Mouse (Mus musculus) MEL (cell line): Measurements from ENCODE around the gene Rab3a. TPM values are rescaled to one million over a fixed set of nuclear protein-coding genes. Genes with fewer than 3 reads are reported as not detected.

ENCODE experiments used
- DNase-seq: peaks from one replicate; pipeline ENCODE4 v3.0.0; 2011; ENCODE audit warnings: low read depth, low spot score
- H3K27ac ChIP-seq: 2 replicates; pipeline ENCODE4 v1.5.1; 2012; ENCODE audit warnings: low read depth, mild to moderate bottlenecking, control low read depth, low read length, moderate library complexity; ENCODE audit not compliant: control insufficient read depth
- H3K27me3 ChIP-seq, 2 experiments: fragments of 150-350 bp in 1 of 2; sonication (generic) in 1 of 2; 2 replicates each; pipeline ENCODE4 v1.6.1; 2012; ENCODE audit warnings: low read length in 2 of 2, mild to moderate bottlenecking in 2 of 2, improper control_type of control experiment in 1 of 2, moderate library complexity in 1 of 2; ENCODE audit not compliant: insufficient read depth in 2 of 2, control insufficient read depth in 1 of 2
- H3K36me3 ChIP-seq, 2 experiments: 2 replicates each; pipeline ENCODE4 v1.6.1; 2012 to 2014; ENCODE audit warnings: low read length in 2 of 2, improper control_type of control experiment in 1 of 2, inconsistent platforms in 1 of 2, mild to moderate bottlenecking in 1 of 2; ENCODE audit not compliant: insufficient read depth in 2 of 2, control insufficient read depth in 1 of 2
- H3K4me1 ChIP-seq, 2 experiments: fragments of 150-350 bp in 1 of 2; sonication (generic) in 1 of 2; 2 replicates each; pipeline ENCODE4 v1.6.1; 2012; ENCODE audit warnings: low read length in 2 of 2, improper control_type of control experiment in 1 of 2, mild to moderate bottlenecking in 1 of 2; ENCODE audit not compliant: insufficient read depth in 2 of 2, control insufficient read depth in 1 of 2
- H3K4me3 ChIP-seq, 2 experiments: fragments of 150-350 bp in 1 of 2; sonication (generic) in 1 of 2; 2 replicates each; pipeline ENCODE4 v1.5.1; 2012; ENCODE audit warnings: low read depth in 2 of 2, low read length in 2 of 2, mild to moderate bottlenecking in 2 of 2, moderate library complexity in 2 of 2, control low read depth in 1 of 2, improper control_type of control experiment in 1 of 2; ENCODE audit not compliant: control insufficient read depth in 1 of 2, insufficient read depth in 1 of 2
- H3K79me2 ChIP-seq: 2 replicates; pipeline ENCODE4 v1.6.1; 2012; ENCODE audit warnings: mild to moderate bottlenecking, low read length, moderate library complexity; ENCODE audit not compliant: control insufficient read depth, poor library complexity, insufficient read depth
- H3K9ac ChIP-seq: 2 replicates; pipeline ENCODE4 v1.6.1; 2012; ENCODE audit warnings: low read depth, mild to moderate bottlenecking, control low read depth, low read length, moderate library complexity; ENCODE audit not compliant: control insufficient read depth, poor library complexity, severe bottlenecking
- H3K9me3 ChIP-seq: fragments of 150-350 bp; sonication (generic); replicated peaks from 2 replicates; pipeline ENCODE4 v1.6.1; 2012; ENCODE audit warnings: mild to moderate bottlenecking, low read length, improper control_type of control experiment, moderate library complexity; ENCODE audit not compliant: insufficient read depth
- BHLHE40 ChIP-seq: IDR thresholded peaks from 2 replicates; pipeline ENCODE4 v1.6.1; 2012; ENCODE audit warnings: low read depth, mild to moderate bottlenecking, inconsistent platforms, low read length, improper control_type of control experiment, borderline replicate concordance
- CTCF ChIP-seq, 3 experiments: IDR thresholded peaks in 2 of 3; conservative IDR thresholded peaks in 1 of 3; 2 replicates each; pipeline ENCODE4 v1.5.1; 2011 to 2012; ENCODE audit warnings: low read length in 3 of 3, low read depth in 2 of 3, mild to moderate bottlenecking in 2 of 3, improper control_type of control experiment in 1 of 3, inconsistent platforms in 1 of 3, mixed read lengths in 1 of 3, moderate library complexity in 1 of 3; ENCODE audit not compliant: control insufficient read depth in 1 of 3, insufficient read depth in 1 of 3, poor library complexity in 1 of 3, severe bottlenecking in 1 of 3
- EP300 ChIP-seq, 2 experiments: IDR thresholded peaks; 2 replicates each; pipeline ENCODE4 v1.6.1; 2011; ENCODE audit warnings: improper control_type of control experiment in 2 of 2, low read length in 2 of 2, low read depth in 1 of 2, mild to moderate bottlenecking in 1 of 2
- ETS1 ChIP-seq: IDR thresholded peaks from 2 replicates; pipeline ENCODE4 v1.6.1; 2012; ENCODE audit warnings: low read depth, mild to moderate bottlenecking, inconsistent platforms, low read length, improper control_type of control experiment, moderate library complexity
- GATA1 ChIP-seq: IDR thresholded peaks from 2 replicates; pipeline ENCODE4 v1.6.1; 2011; ENCODE audit warnings: low read depth, low read length, improper control_type of control experiment
- HCFC1 ChIP-seq: IDR thresholded peaks from 2 replicates; pipeline ENCODE4 v1.6.1; 2012; ENCODE audit warnings: low read depth, mild to moderate bottlenecking, inconsistent platforms, low read length, improper control_type of control experiment, moderate library complexity
- KAT2A ChIP-seq: conservative IDR thresholded peaks from 2 replicates; pipeline ENCODE4 v1.6.1; 2012; ENCODE audit warnings: low read depth, low read length, improper control_type of control experiment, inconsistent platforms
- MAFK ChIP-seq: IDR thresholded peaks from 2 replicates; pipeline ENCODE4 v1.6.1; 2011; ENCODE audit warnings: low read depth, mild to moderate bottlenecking, low read length, improper control_type of control experiment, borderline replicate concordance
- MAX ChIP-seq: IDR thresholded peaks from 2 replicates; pipeline ENCODE4 v1.6.1; 2011; ENCODE audit warnings: low read length, improper control_type of control experiment
- MAZ ChIP-seq: IDR thresholded peaks from 2 replicates; pipeline ENCODE4 v1.6.1; 2012; ENCODE audit warnings: low read depth, mild to moderate bottlenecking, inconsistent platforms, low read length, improper control_type of control experiment
- MEF2A ChIP-seq: IDR thresholded peaks from 2 replicates; pipeline ENCODE4 v1.6.1; 2014; ENCODE audit warnings: low read depth, mild to moderate bottlenecking, inconsistent platforms, low read length, improper control_type of control experiment; ENCODE audit not compliant: poor library complexity, insufficient replicate concordance, severe bottlenecking; ENCODE audit errors: extremely low read depth
- MXI1 ChIP-seq: IDR thresholded peaks from 2 replicates; pipeline ENCODE4 v1.6.1; 2011; ENCODE audit warnings: mild to moderate bottlenecking, low read depth, low read length, improper control_type of control experiment
- NRF1 ChIP-seq: IDR thresholded peaks from 2 replicates; pipeline ENCODE4 v1.6.1; 2014; ENCODE audit warnings: low read depth, mild to moderate bottlenecking, inconsistent platforms, low read length, improper control_type of control experiment, moderate library complexity; ENCODE audit not compliant: poor library complexity, insufficient read depth, severe bottlenecking
- POLR2AphosphoS2 ChIP-seq: IDR thresholded peaks from 2 replicates; pipeline ENCODE4 v1.6.1; 2011; ENCODE audit warnings: low read length, improper control_type of control experiment
- RAD21 ChIP-seq: IDR thresholded peaks from 2 replicates; pipeline ENCODE4 v1.6.1; 2011; ENCODE audit warnings: mild to moderate bottlenecking, low read depth, low read length, improper control_type of control experiment
- TBP ChIP-seq: IDR thresholded peaks from 2 replicates; pipeline ENCODE4 v1.8.0; 2011; ENCODE audit warnings: low read depth, low read length, improper control_type of control experiment
- TCF12 ChIP-seq: IDR thresholded peaks from 2 replicates; pipeline ENCODE4 v1.6.1; 2014; ENCODE audit warnings: low read depth, mild to moderate bottlenecking, inconsistent platforms, low read length, improper control_type of control experiment, moderate library complexity
- UBTF ChIP-seq: IDR thresholded peaks from 2 replicates; pipeline ENCODE4 v1.6.1; 2012; ENCODE audit warnings: low read depth, mild to moderate bottlenecking, inconsistent platforms, low read length, improper control_type of control experiment, moderate library complexity, borderline replicate concordance; ENCODE audit not compliant: insufficient read depth
- USF1 ChIP-seq: IDR thresholded peaks from 2 replicates; pipeline ENCODE4 v1.6.1; 2014; ENCODE audit warnings: low read depth, mild to moderate bottlenecking, inconsistent platforms, low read length, improper control_type of control experiment, moderate library complexity
- USF2 ChIP-seq, 2 experiments: IDR thresholded peaks; 2 replicates each; pipeline ENCODE4 v1.6.1; 2011 to 2012; ENCODE audit warnings: improper control_type of control experiment in 2 of 2, low read length in 2 of 2, borderline replicate concordance in 1 of 2, inconsistent platforms in 1 of 2, low read depth in 1 of 2, mild to moderate bottlenecking in 1 of 2; ENCODE audit not compliant: insufficient read depth in 1 of 2
- ZC3H11A ChIP-seq: IDR thresholded peaks from 2 replicates; pipeline ENCODE4 v1.6.1; 2012; ENCODE audit warnings: low read depth, mild to moderate bottlenecking, inconsistent platforms, low read length, improper control_type of control experiment
- polyA plus RNA-seq, 2 experiments: library from polyadenylated mRNA; stranded (reverse) in 1 of 2; unstranded in 1 of 2; fragments of >175 nt in 1 of 2; fragments of >200 nt in 1 of 2; gene quantifications; 2 replicates each; pipeline versions ENCODE4 v1.2.1 to v1.2.4; 2012; ENCODE audit warnings: low replicate concordance in 2 of 2, low read depth in 1 of 2; ENCODE audit not compliant: insufficient read length in 2 of 2, insufficient read depth in 1 of 2, missing spikeins in 1 of 2
- total RNA-seq: library from RNA; depleted of rRNA; stranded (reverse); fragments of 300-350 nt; gene quantifications from 2 replicates; pipeline ENCODE4 v1.2.3, GENCODE M21; 2012

Rab3a gene
- total and polyA plus RNA-seq, 3 experiments: 1.8 to 5.6 TPM; not detected in 1

- Histone ChIP-seq H3K4me3 (no peak overlapping the region), H3K27me3 (no peaks in the 10 kb centered on the region), H3K79me2 (no peaks in the 10 kb centered on the region), H3K36me3 (peaks cover 0 to 3% of the 10 kb centered on the region in 2 experiments; a peak in 1 of 4 replicates), H3K27ac (no peak overlapping the region), H3K4me1 (peaks cover 0 to 6% of the 10 kb centered on the region in 2 experiments; a peak in 2 of 4 replicates), H3K9me3 (no peaks in the 10 kb centered on the region), H3K9ac (no peak overlapping the region)
- TF ChIP-seq MEF2A: no peak
- TF ChIP-seq ETS1: no peak
- no peak for TF ChIP-seq TCF12
- TF ChIP-seq GATA1: no peak
- no peak for TF ChIP-seq MAFK
- no peak for TF ChIP-seq USF1
- no peak for TF ChIP-seq ZC3H11A
- TF ChIP-seq MXI1: no peak
- TF ChIP-seq EP300 (IDR thresholded peaks at IDR 0.05; ENCODE audit: low read depth in 1 of 2, low read length in 2 of 2): no peak
- TF ChIP-seq MAZ: no peak
- TF ChIP-seq MAX: no peak
- no peak for TF ChIP-seq CTCF (IDR thresholded peaks at IDR 0.05 in 2 of 3, conservative IDR thresholded peaks at IDR 0.05 in 1 of 3; ENCODE audit: control insufficient read depth in 1 of 3, insufficient read depth in 1 of 3, low read depth in 2 of 3, low read length in 3 of 3, poor library complexity in 1 of 3, severe bottlenecking in 1 of 3)
- no peak for TF ChIP-seq HCFC1
- TF ChIP-seq USF2 (IDR thresholded peaks at IDR 0.05; ENCODE audit: borderline replicate concordance in 1 of 2, insufficient read depth in 1 of 2, low read depth in 1 of 2, low read length in 2 of 2): no peak
- no peak for TF ChIP-seq NRF1
- TF ChIP-seq POLR2AphosphoS2: no peak
- TF ChIP-seq BHLHE40: no peak
- TF ChIP-seq RAD21: no peak
- no peak for TF ChIP-seq TBP
- DNase-seq: no peak
Measured at GRCm38 (mm10) chr8:70798281-70798680, 43.8 kb downstream of the Rab3a start.

GRCm38 (mm10) chr8:70800648-70801047 is 46.2 kb downstream of the Rab3a start:
- Histone ChIP-seq H3K27ac (no peak overlapping the region), H3K4me1 (peaks cover 0 to 10% of the 10 kb centered on the region in 2 experiments; a peak in 3 of 4 replicates), H3K36me3 (peaks cover 0 to 6% of the 10 kb centered on the region in 2 experiments; a peak in 1 of 4 replicates)

More at GRCm38 (mm10) chr8:70800648-70801047, 46.2 kb downstream of the Rab3a start:
- no peak for DNase-seq
- H3K9ac ChIP-seq: no peak overlapping the region
- no peaks in the 10 kb centered on the region; the same call in 1 of the 2 replicates for H3K79me2 ChIP-seq
- H3K9me3 ChIP-seq: no peaks in the 10 kb centered on the region
- no peaks in the 10 kb centered on the region for H3K27me3 ChIP-seq
- H3K4me3 ChIP-seq: no peak overlapping the region
- TF ChIP-seq MXI1 (no peak), UBTF (no peak), CTCF (IDR thresholded peaks at IDR 0.05 in 2 of 3, conservative IDR thresholded peaks at IDR 0.05 in 1 of 3; ENCODE audit: control insufficient read depth in 1 of 3, insufficient read depth in 1 of 3, low read depth in 2 of 3, low read length in 3 of 3, poor library complexity in 1 of 3, severe bottlenecking in 1 of 3) (no peak), USF1 (no peak), KAT2A (no peak), NRF1 (no peak), BHLHE40 (no peak)
- TF ChIP-seq, all 39 proteins: peak for 0
